Mouse (Mus musculus) gastrocnemius, adult 2 months (tissue): ENCODE measurements around the gene Eid2. TPM values are rescaled to one million over a fixed set of nuclear protein-coding genes. Genes with fewer than 3 reads are reported as not detected.

Source experiments
- DNase-seq: peaks from one replicate; pipeline ENCODE4 v3.0.0; 2022
- H3K27ac ChIP-seq: fragments of 200-600 bp; 2 replicates; pipeline ENCODE4 v1.8.1; 2022; ENCODE audit warnings: mild to moderate bottlenecking
- H3K4me3 ChIP-seq: fragments of 200-600 bp; 2 replicates; pipeline ENCODE4 v1.8.1; 2022; ENCODE audit warnings: mild to moderate bottlenecking, moderate library complexity
- CTCF ChIP-seq: fragments of 200-600 bp; IDR thresholded peaks from 2 replicates; pipeline ENCODE4 v1.8.1; 2022; ENCODE audit warnings: antibody characterized with exemption, mild to moderate bottlenecking, moderate library complexity
- intact Hi-C: fragments of 180-260 bp; cut with DNase I; formaldehyde crosslinking; loops from one replicate; pipeline ENCODE4 v1.15.1; 2025
- total RNA-seq, 2 experiments: library from RNA; stranded (reverse); gene quantifications; 2 replicates each; pipeline ENCODE4 v1.2.3; 2021

Gene Eid2
- total RNA-seq, 2 experiments from 2014 or later = 6.4 to 6.8 TPM

GRCm38 (mm10) chr7:28301616-28302433, 34.1 kb downstream of the Eid2 start, which contains the start of gene Dll3:
TSS of gene Dll3 (minus strand) at chr7:28302238.
- Histone ChIP-seq H3K27ac (no peak within 1 kb of the TSS), H3K4me3 (peak within 1 kb of the TSS; percentile 50)
- DNase-seq = peak; percentile 72
- peak; percentile 70 for TF ChIP-seq CTCF
- intact Hi-C loops = loop anchor here (5.0 kb wide), 3 partner anchors 90 to 155 kb away; partner anchors contain the start of gene Fbl

- intact Hi-C loops = no loop called here
- DNase-seq = no peak
- no peak for TF ChIP-seq CTCF
- no peak overlapping the region for H3K27ac ChIP-seq
- H3K4me3 ChIP-seq = no peak overlapping the region
Measured at GRCm38 (mm10) chr7:28305641-28306040, 38.0 kb downstream of the Eid2 start.

GRCm38 (mm10) chr7:28306216-28306615, 38.5 kb downstream of the Eid2 start:
- Histone ChIP-seq H3K4me3 (no peak overlapping the region), H3K27ac (no peak overlapping the region)
- no peak for TF ChIP-seq CTCF
- no peak for DNase-seq
- intact Hi-C loops = no loop called here

GRCm38 (mm10) chr7:28309737-28310136, 42.1 kb downstream of the Eid2 start:
- DNase-seq = no peak
- intact Hi-C loops = loop anchor here (5.0 kb wide), 1 partner anchor 32 kb away; the partner anchor contains the start of gene Eid2b
- no peak for TF ChIP-seq CTCF
- Histone ChIP-seq H3K4me3 (no peak overlapping the region), H3K27ac (no peak overlapping the region)

GRCm38 (mm10) chr7:28311151-28311925, 43.7 kb downstream of the Eid2 start:
- Histone ChIP-seq H3K4me3 (peak overlapping the region; percentile 75), H3K27ac (peak overlapping the region; percentile 89)
- intact Hi-C loops = loop anchor here (5.0 kb wide), 1 partner anchor 34 kb away; the partner anchor contains the start of gene Eid2b
- TF ChIP-seq CTCF = no peak
- DNase-seq = no peak

GRCm38 (mm10) chr7:28311926-28312543, 44.4 kb downstream of the Eid2 start, which contains the start of gene Timm50:
TSS of gene Timm50 (minus strand) at chr7:28312072.
- intact Hi-C loops = loop anchor here (5.0 kb wide), 1 partner anchor 35 kb away; the partner anchor contains the start of gene Eid2b
- Histone ChIP-seq H3K4me3 (peak within 1 kb of the TSS; percentile 75), H3K27ac (peak within 1 kb of the TSS; percentile 89)
- TF ChIP-seq CTCF = no peak
- peak; percentile 98 for DNase-seq

GRCm38 (mm10) chr7:28318036-28318435, 50.4 kb downstream of the Eid2 start:
- Histone ChIP-seq H3K27ac (no peak overlapping the region), H3K4me3 (no peak overlapping the region)
- TF ChIP-seq CTCF = no peak
- intact Hi-C loops = no loop called here
- no peak for DNase-seq

GRCm38 (mm10) chr7:28318714-28319113, 51.0 kb downstream of the Eid2 start:
- no peak for DNase-seq
- no peak overlapping the region for H3K4me3 ChIP-seq
- TF ChIP-seq CTCF = no peak
- intact Hi-C loops = no loop called here
- no peak overlapping the region for H3K27ac ChIP-seq

Other genes starting within 250 kb of the Eid2 start
- 100 to 1,000 TPM; 100 to 102 TPM for gene Psmc4, start 217.8 kb upstream of the Eid2 start, total RNA-seq
- gene Fcgbp, start 196.6 kb upstream of the Eid2 start, total RNA-seq = not detected
- gene 9530053A07Rik, start 138.4 kb upstream of the Eid2 start, total RNA-seq = not detected
- gene Fbl, start 98.2 kb upstream of the Eid2 start, total RNA-seq = 10 to 100 TPM; 21.2 to 28.9 TPM
- 10 to 100 TPM; 65.3 to 78.6 TPM for gene Dyrk1b, start 88.4 kb upstream of the Eid2 start, total RNA-seq
- gene Eid2b, start 9.9 kb downstream of the Eid2 start, total RNA-seq = 1 to 10 TPM; 5.0 to 7.8 TPM
- gene Selenov, start 23.3 kb downstream of the Eid2 start, total RNA-seq = not detected
- not detected for gene Dll3, start 34.4 kb downstream of the Eid2 start, total RNA-seq
- gene Timm50, start 44.2 kb downstream of the Eid2 start, total RNA-seq = 10 to 100 TPM; 38.2 to 49.3 TPM
- 10 to 100 TPM; 57.9 to 68.6 TPM for gene Supt5, start 70.9 kb downstream of the Eid2 start, total RNA-seq
- 100 to 1,000 TPM; 373 to 449 TPM for gene Rps16, start 82.8 kb downstream of the Eid2 start, total RNA-seq
- gene Plekhg2, start 104.7 kb downstream of the Eid2 start, total RNA-seq = 1 to 10 TPM; 4.0 to 7.5 TPM
- 10 to 100 TPM; 10.0 to 36.7 TPM for gene Zfp36, start 112.4 kb downstream of the Eid2 start, total RNA-seq
- gene Med29, start 124.8 kb downstream of the Eid2 start, total RNA-seq = 10 to 100 TPM; 22.1 to 28.3 TPM
- gene Paf1, start 125.1 kb downstream of the Eid2 start, total RNA-seq = 10 to 100 TPM; 31.0 to 35.0 TPM
- gene Gmfg, start 169.6 kb downstream of the Eid2 start, total RNA-seq = 1 to 10 TPM; 2.1 to 2.4 TPM
- under 1 TPM; 0.14 to 0.18 TPM for gene Lrfn1, start 184.1 kb downstream of the Eid2 start, total RNA-seq
- gene Ifnl2, start 242.6 kb downstream of the Eid2 start, total RNA-seq = not detected